Mouse (Mus musculus): Measurements from ENCODE around the gene Rsrc2. TPM values are rescaled to one million over a fixed set of nuclear protein-coding genes. Genes with fewer than 3 reads are reported as not detected.
A peak's percentile ranks its signal among the peaks of the same experiment; 100 is the strongest.
"Not testable (repeated sequence)": the region's sequence is repeated elsewhere in the genome, so short reads cannot be mapped to it uniquely, and the experiment has no call there.

The Rsrc2 gene
- 245 and 278 TPM in 2 replicates for polyA plus RNA-seq (2012; ENCODE audit: insufficient read depth, insufficient read length, low replicate concordance, missing spikeins)

GRCm38 (mm10) chr5:123749065-123750064 lies at the start of gene Rsrc2, which contains the start of gene Kntc1:
TSS of gene Rsrc2 (minus strand) at chr5:123749414.
TSS of gene Kntc1 (plus strand) at chr5:123749716.
- H3K4me1 ChIP-seq (ENCODE audit: control insufficient read depth, insufficient read depth, low read length) = 0 out of 2 replicates have a peak, but pooled peaks cover 3% of the 10 kb centered on the region
- under 1% methylated on average over 63 of the region's 63 CpGs for WGBS
- TF ChIP-seq CTCF (IDR thresholded peaks at IDR 0.05; ENCODE audit: insufficient read depth, low read depth, low read length) (peak; percentile 54; the same call in 1 of the 2 replicates), POLR2A (IDR thresholded peaks at IDR 0.05; ENCODE audit: insufficient read depth, low read depth, low read length) (peak; percentile 95)
- H3K4me3 ChIP-seq (ENCODE audit: insufficient read depth, low read depth, low read length) = peak within 1 kb of the TSS; percentile 77
- H3K27ac ChIP-seq (ENCODE audit: insufficient read depth, low read depth, low read length) = peak within 1 kb of the TSS; percentile 99

- Histone ChIP-seq H3K27ac (ENCODE audit: insufficient read depth, low read depth, low read length) (no peak overlapping the region), H3K4me1 (ENCODE audit: control insufficient read depth, insufficient read depth, low read length) (no peaks in the 10 kb centered on the region), H3K4me3 (ENCODE audit: insufficient read depth, low read depth, low read length) (no peak overlapping the region)
- 88% methylated on average over 2 of the region's 2 CpGs for WGBS
- TF ChIP-seq CTCF (IDR thresholded peaks at IDR 0.05; ENCODE audit: insufficient read depth, low read depth, low read length) = no peak
- no peak for TF ChIP-seq POLR2A (IDR thresholded peaks at IDR 0.05; ENCODE audit: insufficient read depth, low read depth, low read length)
Observed at GRCm38 (mm10) chr5:123793081-123793480, 43.9 kb upstream of the Rsrc2 start.

- 93% methylated on average over 7 of the region's 7 CpGs for WGBS
- Histone ChIP-seq H3K4me1 (ENCODE audit: control insufficient read depth, insufficient read depth, low read length) (no peaks in the 10 kb centered on the region), H3K27ac (ENCODE audit: insufficient read depth, low read depth, low read length) (no peak overlapping the region), H3K4me3 (ENCODE audit: insufficient read depth, low read depth, low read length) (no peak overlapping the region)
- TF ChIP-seq POLR2A (IDR thresholded peaks at IDR 0.05; ENCODE audit: insufficient read depth, low read depth, low read length) (no peak), CTCF (IDR thresholded peaks at IDR 0.05; ENCODE audit: insufficient read depth, low read depth, low read length) (no peak)
Observed at GRCm38 (mm10) chr5:123788976-123789375, 39.8 kb upstream of the Rsrc2 start.

GRCm38 (mm10) chr5:123781864-123782263 lies 32.6 kb upstream of the Rsrc2 start:
- Histone ChIP-seq H3K27ac (ENCODE audit: insufficient read depth, low read depth, low read length) (no peak overlapping the region), H3K4me3 (ENCODE audit: insufficient read depth, low read depth, low read length) (no peak overlapping the region), H3K4me1 (ENCODE audit: control insufficient read depth, insufficient read depth, low read length) (no peaks in the 10 kb centered on the region)
- TF ChIP-seq CTCF (IDR thresholded peaks at IDR 0.05; ENCODE audit: insufficient read depth, low read depth, low read length) = no peak
- TF ChIP-seq POLR2A (IDR thresholded peaks at IDR 0.05; ENCODE audit: insufficient read depth, low read depth, low read length) = no peak
- 98% methylated on average over 4 of the region's 4 CpGs for WGBS

GRCm38 (mm10) chr5:123780716-123781115 lies 31.5 kb upstream of the Rsrc2 start:
- Histone ChIP-seq H3K27ac (ENCODE audit: insufficient read depth, low read depth, low read length) (no peak overlapping the region), H3K4me3 (ENCODE audit: insufficient read depth, low read depth, low read length) (no peak overlapping the region), H3K4me1 (ENCODE audit: control insufficient read depth, insufficient read depth, low read length) (no peaks in the 10 kb centered on the region)
- TF ChIP-seq CTCF (IDR thresholded peaks at IDR 0.05; ENCODE audit: insufficient read depth, low read depth, low read length) = no peak
- WGBS = 93% methylated on average over 8 of the region's 8 CpGs

- H3K4me1 ChIP-seq (ENCODE audit: control insufficient read depth, insufficient read depth, low read length) = no peaks in the 10 kb centered on the region
- 95% methylated on average over 9 of the region's 9 CpGs for WGBS
- no peak overlapping the region for H3K27ac ChIP-seq (ENCODE audit: insufficient read depth, low read depth, low read length)
- no peak for TF ChIP-seq CTCF (IDR thresholded peaks at IDR 0.05; ENCODE audit: insufficient read depth, low read depth, low read length)
- TF ChIP-seq POLR2A (IDR thresholded peaks at IDR 0.05; ENCODE audit: insufficient read depth, low read depth, low read length) = no peak
- no peak overlapping the region for H3K4me3 ChIP-seq (ENCODE audit: insufficient read depth, low read depth, low read length)
Observed at GRCm38 (mm10) chr5:123773441-123773840, 24.2 kb upstream of the Rsrc2 start.

- H3K27ac ChIP-seq (ENCODE audit: insufficient read depth, low read depth, low read length); H3K4me3 ChIP-seq (ENCODE audit: insufficient read depth, low read depth, low read length); H3K4me1 ChIP-seq (ENCODE audit: control insufficient read depth, insufficient read depth, low read length): not testable (repeated sequence)
- 95% methylated on average over 11 of the region's 11 CpGs for WGBS
Observed at GRCm38 (mm10) chr5:123766455-123766854, 17.2 kb upstream of the Rsrc2 start.

- TF ChIP-seq CTCF (IDR thresholded peaks at IDR 0.05; ENCODE audit: insufficient read depth, low read depth, low read length) (no peak), POLR2A (IDR thresholded peaks at IDR 0.05; ENCODE audit: insufficient read depth, low read depth, low read length) (no peak)
- 96% methylated on average over 11 of the region's 11 CpGs for WGBS
- Histone ChIP-seq H3K4me1 (ENCODE audit: control insufficient read depth, insufficient read depth, low read length) (no peaks in the 10 kb centered on the region), H3K27ac (ENCODE audit: insufficient read depth, low read depth, low read length) (no peak overlapping the region), H3K4me3 (ENCODE audit: insufficient read depth, low read depth, low read length) (no peak overlapping the region)
Observed at GRCm38 (mm10) chr5:123765506-123765905, 16.3 kb upstream of the Rsrc2 start.

- under 1% methylated on average over 18 of the region's 18 CpGs for WGBS
- H3K4me1 ChIP-seq (ENCODE audit: control insufficient read depth, insufficient read depth, low read length) = 0 out of 2 replicates have a peak, but pooled peaks cover 3% of the 10 kb centered on the region
- peak overlapping the region; percentile 77 for H3K4me3 ChIP-seq (ENCODE audit: insufficient read depth, low read depth, low read length)
- peak overlapping the region; percentile 59; the same call in 1 of the 2 replicates for H3K27ac ChIP-seq (ENCODE audit: insufficient read depth, low read depth, low read length)
- TF ChIP-seq CTCF (IDR thresholded peaks at IDR 0.05; ENCODE audit: insufficient read depth, low read depth, low read length) (no peak), POLR2A (IDR thresholded peaks at IDR 0.05; ENCODE audit: insufficient read depth, low read depth, low read length) (no peak)
Observed at GRCm38 (mm10) chr5:123748339-123749064, 712 bp downstream of the Rsrc2 start.

Data from olfactory bulb, adult 2 months (tissue).